Mouse (Mus musculus): Measurements from ENCODE around the gene Pts. TPM values are rescaled to one million over a fixed set of nuclear protein-coding genes. Genes with fewer than 3 reads are reported as not detected.

The Pts gene
- polyA plus RNA-seq, 1 experiment from 2014 or later: 91.6 TPM

DNA sequence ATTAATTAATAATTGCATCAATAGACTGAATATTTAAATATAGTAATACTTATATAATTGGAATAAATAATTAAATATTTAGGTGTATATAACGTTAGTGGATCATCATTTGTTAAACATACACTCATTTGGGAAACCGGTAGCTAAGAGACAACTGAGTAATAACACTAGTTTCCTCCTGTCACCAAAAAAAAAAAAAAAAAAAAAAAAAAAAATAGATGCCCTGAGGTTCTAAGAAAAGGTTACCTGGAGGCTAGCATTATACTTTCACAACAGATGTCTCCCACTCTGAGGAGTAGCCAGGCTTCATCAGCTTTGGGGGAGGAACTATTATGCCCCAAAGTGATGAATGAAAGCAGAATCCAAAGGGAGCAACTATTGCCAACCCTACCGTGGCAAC, 28.7 kb downstream of the Pts start:
- H3K9ac ChIP-seq (ENCODE audit: low read length): no peak overlapping the region
- H3K4me3 ChIP-seq (ENCODE audit: low read length): no peak overlapping the region
- no peaks in the 10 kb centered on the region for H3K9me3 ChIP-seq (replicated peaks; ENCODE audit: control insufficient read depth, low read length)
- 81% methylated on average over 3 of the region's 3 CpGs for WGBS
- peaks cover 10% of the 10 kb centered on the region for H3K4me1 ChIP-seq (ENCODE audit: control insufficient read depth, insufficient read depth, low read length)
- H3K27ac ChIP-seq (ENCODE audit: low read length): no peak overlapping the region
- H3K27me3 ChIP-seq (ENCODE audit: control insufficient read depth, insufficient read depth, low read length): no peaks in the 10 kb centered on the region; the same call in 1 of the 2 replicates
- no peak overlapping the region for H3K4me2 ChIP-seq (ENCODE audit: low read depth, low read length)
- no peaks in the 10 kb centered on the region for H3K36me3 ChIP-seq (ENCODE audit: control insufficient read depth, insufficient read depth)
- ATAC-seq (replicated peaks; ENCODE audit: extremely low read depth, insufficient read depth, low FRiP score): no peak

DNA sequence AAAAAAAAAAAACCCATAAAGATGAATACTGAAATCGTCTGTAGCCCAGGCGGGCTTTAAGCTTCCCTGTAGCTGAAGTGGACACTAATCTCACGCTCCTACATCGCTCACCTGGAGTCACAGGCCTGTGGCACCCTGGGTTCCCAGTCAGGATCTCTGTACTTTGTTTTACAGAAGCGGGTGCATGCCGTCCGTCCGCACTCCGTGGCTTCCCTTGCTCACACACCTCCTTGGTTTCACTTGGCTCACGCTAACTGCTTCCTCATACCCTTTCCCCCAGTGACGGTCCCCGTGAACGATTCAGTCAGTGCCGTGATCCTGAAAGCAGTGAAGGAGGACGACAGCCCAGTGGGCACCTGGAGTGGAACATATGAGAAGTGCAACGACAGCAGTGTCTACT, 29.7 kb downstream of the Pts start:
- H3K27me3 ChIP-seq (ENCODE audit: control insufficient read depth, insufficient read depth, low read length): no peaks in the 10 kb centered on the region; the same call in 1 of the 2 replicates
- peaks cover 10% of the 10 kb centered on the region for H3K4me1 ChIP-seq (ENCODE audit: control insufficient read depth, insufficient read depth, low read length)
- no peak for ATAC-seq (replicated peaks; ENCODE audit: extremely low read depth, insufficient read depth, low FRiP score)
- no peaks in the 10 kb centered on the region for H3K9me3 ChIP-seq (replicated peaks; ENCODE audit: control insufficient read depth, low read length)
- no peaks in the 10 kb centered on the region for H3K36me3 ChIP-seq (ENCODE audit: control insufficient read depth, insufficient read depth)
- H3K27ac ChIP-seq (ENCODE audit: low read length): no peak overlapping the region
- no peak overlapping the region for H3K4me3 ChIP-seq (ENCODE audit: low read length)
- 77% methylated on average over 16 of the region's 16 CpGs for WGBS
- H3K4me2 ChIP-seq (ENCODE audit: low read depth, low read length): no peak overlapping the region
- no peak overlapping the region for H3K9ac ChIP-seq (ENCODE audit: low read length)

DNA sequence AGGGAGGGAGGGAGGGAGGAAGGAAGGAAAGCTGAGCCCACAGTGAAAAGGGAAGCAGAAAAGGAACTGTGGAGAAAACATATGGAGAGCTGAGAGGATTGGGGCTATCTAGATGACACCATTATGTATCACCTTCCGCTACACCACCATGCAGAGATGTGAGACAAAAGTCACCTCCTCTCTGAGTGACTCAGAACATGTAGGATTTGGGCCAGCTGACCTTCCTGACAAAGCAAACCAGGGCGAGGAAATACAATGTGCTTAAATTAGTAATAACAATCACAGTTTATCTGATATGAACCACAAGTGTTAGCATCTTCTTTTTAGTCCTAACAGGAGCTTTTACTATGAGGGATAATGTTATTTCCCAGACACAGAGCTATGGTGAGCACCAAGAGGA, 31.0 kb downstream of the Pts start:
- no peak for ATAC-seq (replicated peaks; ENCODE audit: extremely low read depth, insufficient read depth, low FRiP score)

DNA sequence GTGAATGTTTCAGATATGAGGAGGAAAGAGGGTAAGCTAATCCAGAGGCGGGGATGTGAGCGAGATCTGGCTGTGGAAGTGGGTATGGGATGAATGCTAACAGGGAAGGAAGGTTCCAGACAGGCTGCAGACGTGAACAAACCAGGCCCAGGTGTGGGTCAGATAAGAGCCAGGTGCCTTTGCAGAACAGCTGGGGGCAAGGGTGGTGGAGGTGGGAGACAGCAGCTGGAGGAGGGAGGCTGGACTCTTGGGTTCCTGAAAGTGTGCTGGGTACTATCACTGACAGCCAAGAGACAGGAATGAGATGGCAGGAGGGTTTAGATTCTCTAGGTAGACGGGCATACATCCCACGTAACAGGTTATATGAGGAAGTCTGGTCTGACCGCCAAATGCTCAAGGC, 31.4 kb downstream of the Pts start:
- 56% methylated on average over 6 of the region's 6 CpGs for WGBS
- Histone ChIP-seq H3K27me3 (ENCODE audit: control insufficient read depth, insufficient read depth, low read length) (no peaks in the 10 kb centered on the region; the same call in 1 of the 2 replicates), H3K9ac (ENCODE audit: low read length) (no peak overlapping the region), H3K4me1 (ENCODE audit: control insufficient read depth, insufficient read depth, low read length) (peaks cover 10% of the 10 kb centered on the region), H3K36me3 (ENCODE audit: control insufficient read depth, insufficient read depth) (no peaks in the 10 kb centered on the region), H3K9me3 (replicated peaks; ENCODE audit: control insufficient read depth, low read length) (no peaks in the 10 kb centered on the region), H3K4me3 (ENCODE audit: low read length) (no peak overlapping the region), H3K4me2 (ENCODE audit: low read depth, low read length) (no peak overlapping the region), H3K27ac (ENCODE audit: low read length) (no peak overlapping the region; the same call in 1 of the 2 replicates)
- no peak for ATAC-seq (replicated peaks; ENCODE audit: extremely low read depth, insufficient read depth, low FRiP score)

More for the DNA sequence above, 31.0 kb downstream of the Pts start:
- no peak overlapping the region for H3K4me3 ChIP-seq (ENCODE audit: low read length)
- no peaks in the 10 kb centered on the region for H3K9me3 ChIP-seq (replicated peaks; ENCODE audit: control insufficient read depth, low read length)
- no peaks in the 10 kb centered on the region; the same call in 1 of the 2 replicates for H3K27me3 ChIP-seq (ENCODE audit: control insufficient read depth, insufficient read depth, low read length)
- no peak overlapping the region for H3K9ac ChIP-seq (ENCODE audit: low read length)
- H3K4me2 ChIP-seq (ENCODE audit: low read depth, low read length): no peak overlapping the region
- no peaks in the 10 kb centered on the region for H3K36me3 ChIP-seq (ENCODE audit: control insufficient read depth, insufficient read depth)
- no peak overlapping the region for H3K27ac ChIP-seq (ENCODE audit: low read length)
- H3K4me1 ChIP-seq (ENCODE audit: control insufficient read depth, insufficient read depth, low read length): peaks cover 10% of the 10 kb centered on the region
- 65% methylated on average over 2 of the region's 2 CpGs for WGBS

DNA sequence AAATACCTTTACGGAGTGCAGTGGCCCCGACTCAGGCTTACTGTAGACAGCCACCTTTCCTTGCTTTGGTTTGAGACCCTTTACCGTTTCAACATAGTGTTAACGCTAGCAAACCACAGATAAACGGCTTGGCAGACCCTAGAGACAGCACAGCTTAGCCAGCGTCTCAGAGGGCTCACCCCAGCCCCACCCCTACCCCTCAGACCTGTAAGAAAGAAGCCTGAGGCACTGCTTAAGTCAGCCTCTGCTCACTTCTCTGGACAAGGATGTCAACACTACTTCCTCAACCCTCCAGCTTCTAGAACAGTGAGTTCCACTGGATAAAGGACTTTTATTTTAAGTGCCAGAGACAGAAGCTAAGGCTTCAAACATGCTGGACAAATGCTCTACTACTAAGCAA, 32.0 kb downstream of the Pts start:
- Histone ChIP-seq H3K27ac (ENCODE audit: low read length) (peak overlapping the region; percentile 43; the same call in 1 of the 2 replicates), H3K4me1 (ENCODE audit: control insufficient read depth, insufficient read depth, low read length) (peaks cover 10% of the 10 kb centered on the region), H3K27me3 (ENCODE audit: control insufficient read depth, insufficient read depth, low read length) (no peaks in the 10 kb centered on the region; the same call in 1 of the 2 replicates), H3K36me3 (ENCODE audit: control insufficient read depth, insufficient read depth) (no peaks in the 10 kb centered on the region), H3K9me3 (replicated peaks; ENCODE audit: control insufficient read depth, low read length) (no peaks in the 10 kb centered on the region), H3K4me2 (ENCODE audit: low read depth, low read length) (peak overlapping the region; percentile 5), H3K9ac (ENCODE audit: low read length) (peak overlapping the region; percentile 38; the same call in 1 of the 2 replicates), H3K4me3 (ENCODE audit: low read length) (no peak overlapping the region)
- 25% methylated on average over 6 of the region's 6 CpGs for WGBS
- no peak; the same call in 1 of the 2 replicates for ATAC-seq (replicated peaks; ENCODE audit: extremely low read depth, insufficient read depth, low FRiP score)

DNA sequence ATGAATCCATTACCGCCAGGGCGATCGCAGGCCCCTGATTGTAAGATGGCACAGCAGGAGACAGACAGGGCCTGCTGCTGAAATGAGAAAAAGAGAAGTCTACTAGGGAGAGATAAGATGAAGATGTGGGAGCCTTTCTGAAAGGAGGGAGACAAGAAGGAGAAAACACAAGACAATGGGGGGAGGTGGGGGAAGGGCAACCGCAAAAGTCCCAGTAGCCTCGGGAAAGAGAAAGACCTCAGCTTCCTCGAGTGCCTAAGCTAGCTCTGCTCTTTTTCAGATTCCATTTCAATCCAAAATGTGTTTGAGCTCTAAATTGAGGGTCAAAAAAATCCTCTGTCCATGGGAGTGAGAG, 32.4 kb downstream of the Pts start:
- Histone ChIP-seq H3K4me3 (ENCODE audit: low read length) (no peak overlapping the region), H3K27ac (ENCODE audit: low read length) (peak overlapping the region; percentile 43), H3K9ac (ENCODE audit: low read length) (peak overlapping the region; percentile 38; the same call in 1 of the 2 replicates), H3K9me3 (replicated peaks; ENCODE audit: control insufficient read depth, low read length) (no peaks in the 10 kb centered on the region), H3K36me3 (ENCODE audit: control insufficient read depth, insufficient read depth) (no peaks in the 10 kb centered on the region), H3K4me1 (ENCODE audit: control insufficient read depth, insufficient read depth, low read length) (peaks cover 10% of the 10 kb centered on the region), H3K4me2 (ENCODE audit: low read depth, low read length) (peak overlapping the region; percentile 5), H3K27me3 (ENCODE audit: control insufficient read depth, insufficient read depth, low read length) (no peaks in the 10 kb centered on the region; the same call in 1 of the 2 replicates)
- 20% methylated on average over 6 of the region's 6 CpGs for WGBS
- no peak for ATAC-seq (replicated peaks; ENCODE audit: extremely low read depth, insufficient read depth, low FRiP score)

DNA sequence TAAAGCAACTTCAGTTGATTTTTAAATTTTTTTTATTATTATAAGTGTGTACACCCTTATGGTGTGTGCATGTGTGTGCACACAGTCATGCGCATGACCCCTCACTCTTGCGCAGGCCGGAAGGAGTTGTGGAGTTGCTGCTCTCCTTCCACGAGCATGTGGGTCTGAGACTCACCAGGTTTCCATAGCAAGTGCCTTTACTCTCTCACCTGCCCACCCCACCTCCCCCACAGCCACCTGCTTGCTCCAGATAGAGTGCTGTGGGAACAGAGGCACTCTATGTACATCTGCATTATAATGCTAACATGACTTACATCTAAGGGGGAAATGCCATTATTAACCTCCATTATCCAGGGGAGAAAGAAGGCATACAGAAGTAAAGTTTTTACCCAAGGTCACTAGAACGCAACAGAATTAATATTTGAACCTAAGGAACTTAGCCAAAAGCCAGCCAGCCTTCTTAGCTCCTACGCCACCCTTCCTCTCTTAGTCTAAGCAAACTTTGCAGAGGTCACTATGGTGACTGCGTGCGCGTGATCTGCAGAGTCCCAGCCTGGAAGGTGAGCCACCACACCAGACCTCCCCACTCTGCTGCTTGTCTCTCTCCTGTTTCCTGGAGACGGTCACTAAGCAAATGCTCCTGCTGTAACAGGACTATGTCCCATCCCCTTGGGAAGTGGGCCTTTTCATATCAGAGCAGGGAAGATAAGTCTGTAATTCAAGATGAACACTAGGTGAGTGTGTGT, 32.9 kb downstream of the Pts start:
- no peaks in the 10 kb centered on the region for H3K36me3 ChIP-seq (ENCODE audit: control insufficient read depth, insufficient read depth)
- H3K4me2 ChIP-seq (ENCODE audit: low read depth, low read length): peak overlapping the region; percentile 5
- 62% methylated on average over 10 of the region's 10 CpGs for WGBS
- H3K27ac ChIP-seq (ENCODE audit: low read length): peak overlapping the region; percentile 43
- H3K9ac ChIP-seq (ENCODE audit: low read length): no peak overlapping the region
- no peak overlapping the region for H3K4me3 ChIP-seq (ENCODE audit: low read length)
- H3K4me1 ChIP-seq (ENCODE audit: control insufficient read depth, insufficient read depth, low read length): peaks cover 10% of the 10 kb centered on the region
- ATAC-seq (replicated peaks; ENCODE audit: extremely low read depth, insufficient read depth, low FRiP score): 0 out of 2 replicates have a peak, but pooled peaks have one; percentile 29
- H3K9me3 ChIP-seq (replicated peaks; ENCODE audit: control insufficient read depth, low read length): no peaks in the 10 kb centered on the region
- no peaks in the 10 kb centered on the region; the same call in 1 of the 2 replicates for H3K27me3 ChIP-seq (ENCODE audit: control insufficient read depth, insufficient read depth, low read length)

DNA sequence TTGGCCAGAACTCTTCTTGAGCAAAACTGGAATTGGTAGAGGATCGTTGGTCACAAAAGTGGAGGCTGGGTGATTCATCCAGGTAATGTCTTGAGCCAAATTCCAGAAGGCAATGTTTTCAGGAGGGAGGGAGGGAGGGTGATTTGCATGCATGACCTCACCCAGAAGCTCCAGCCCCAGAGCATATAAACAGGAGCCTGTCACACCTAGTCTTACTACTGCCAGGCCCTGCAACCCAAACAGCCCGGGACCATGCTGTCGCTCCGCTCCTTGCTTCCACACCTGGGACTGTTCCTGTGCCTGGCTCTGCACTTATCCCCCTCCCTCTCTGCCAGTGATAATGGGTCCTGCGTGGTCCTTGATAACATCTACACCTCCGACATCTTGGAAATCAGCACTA, 34.2 kb downstream of the Pts start, which contains the start of gene Plet1:
TSS of gene Plet1 (plus strand) at position 215 of the 400 bp plus-strand sequence.
- Histone ChIP-seq H3K36me3 (ENCODE audit: control insufficient read depth, insufficient read depth) (no peaks in the 10 kb centered on the region), H3K27ac (ENCODE audit: low read length) (no peak within 1 kb of the TSS), H3K4me3 (ENCODE audit: low read length) (no peak within 1 kb of the TSS), H3K9me3 (replicated peaks; ENCODE audit: control insufficient read depth, low read length) (no peaks in the 10 kb centered on the region), H3K4me2 (ENCODE audit: low read depth, low read length) (no peak within 1 kb of the TSS), H3K27me3 (ENCODE audit: control insufficient read depth, insufficient read depth, low read length) (no peaks in the 10 kb centered on the region; the same call in 1 of the 2 replicates), H3K9ac (ENCODE audit: low read length) (no peak within 1 kb of the TSS), H3K4me1 (ENCODE audit: control insufficient read depth, insufficient read depth, low read length) (peaks cover 10% of the 10 kb centered on the region)
- 77% methylated on average over 6 of the region's 6 CpGs for WGBS
- ATAC-seq (replicated peaks; ENCODE audit: extremely low read depth, insufficient read depth, low FRiP score): no peak

DNA sequence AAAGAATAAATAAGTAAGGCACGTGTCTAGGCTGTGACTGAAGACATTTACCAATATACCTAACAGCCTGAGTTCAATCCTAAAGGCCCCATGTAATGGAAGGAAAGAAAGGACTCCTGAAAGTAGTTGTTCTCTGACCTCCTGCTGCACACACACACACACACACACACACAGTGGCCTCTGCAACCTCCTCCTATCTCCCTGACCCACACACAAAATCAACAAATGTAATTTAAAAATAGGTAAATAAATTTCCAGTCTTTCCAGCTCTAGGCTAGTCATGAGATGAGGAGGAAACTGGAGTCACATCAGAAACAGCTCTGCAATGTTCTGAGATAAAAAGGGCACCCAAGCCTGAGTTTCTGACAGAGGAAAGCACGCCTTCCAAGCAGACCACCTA, 34.7 kb downstream of the Pts start:
- Histone ChIP-seq H3K4me3 (ENCODE audit: low read length) (no peak overlapping the region), H3K27ac (ENCODE audit: low read length) (no peak overlapping the region), H3K27me3 (ENCODE audit: control insufficient read depth, insufficient read depth, low read length) (no peaks in the 10 kb centered on the region; the same call in 1 of the 2 replicates), H3K9ac (ENCODE audit: low read length) (no peak overlapping the region), H3K36me3 (ENCODE audit: control insufficient read depth, insufficient read depth) (no peaks in the 10 kb centered on the region), H3K9me3 (replicated peaks; ENCODE audit: control insufficient read depth, low read length) (no peaks in the 10 kb centered on the region), H3K4me1 (ENCODE audit: control insufficient read depth, insufficient read depth, low read length) (peaks cover 10% of the 10 kb centered on the region), H3K4me2 (ENCODE audit: low read depth, low read length) (no peak overlapping the region)
- ATAC-seq (replicated peaks; ENCODE audit: extremely low read depth, insufficient read depth, low FRiP score): no peak
- WGBS: 63% methylated on average over 2 of the region's 2 CpGs
